Mouse (Mus musculus) 3134 (cell line): ENCODE results near the gene Abcd4.

Experiments
- DNase-seq: peaks from one replicate; pipeline ENCODE4 v3.0.0-alpha.2; 2011; ENCODE audit warnings: low spot score; ENCODE audit not compliant: insufficient read length; ENCODE audit errors: extremely low read depth

The Abcd4 gene

GRCm38 (mm10) chr12:84573094-84573493 lies 44.1 kb downstream of the Abcd4 start:
- no peak for DNase-seq

- DNase-seq: no peak
Measured at GRCm38 (mm10) chr12:84572341-84572720, 44.9 kb downstream of the Abcd4 start.

- DNase-seq: no peak
Measured at GRCm38 (mm10) chr12:84571466-84572340, 45.5 kb downstream of the Abcd4 start.

- no peak for DNase-seq
Measured at GRCm38 (mm10) chr12:84570694-84571415, 46.4 kb downstream of the Abcd4 start.

GRCm38 (mm10) chr12:84569976-84570693 lies 47.1 kb downstream of the Abcd4 start:
- DNase-seq: no peak

- DNase-seq: no peak
Measured at GRCm38 (mm10) chr12:84569336-84569970, 47.8 kb downstream of the Abcd4 start, which contains the start of gene Vsx2. TSS of gene Vsx2 (plus strand) at chr12:84569762.

- DNase-seq: no peak
Measured at GRCm38 (mm10) chr12:84567576-84567975, 49.6 kb downstream of the Abcd4 start.

- no peak for DNase-seq
Measured at GRCm38 (mm10) chr12:84562558-84562957, 54.7 kb downstream of the Abcd4 start.

- no peak for DNase-seq
Measured at GRCm38 (mm10) chr12:84555218-84555617, 62.0 kb downstream of the Abcd4 start.
